Mouse (Mus musculus) heart, adult 2 months (tissue): ENCODE measurements around the gene Gpc1. TPM values are rescaled to one million over a fixed set of nuclear protein-coding genes. Genes with fewer than 3 reads are reported as not detected.

Source experiments
- DNase-seq, 2 experiments: peaks; one replicate each; pipeline ENCODE4 v3.0.0; 2021
- H3K27ac ChIP-seq: fragments of 200-600 bp; 2 replicates; pipeline ENCODE4 v1.8.1; 2022
- H3K27me3 ChIP-seq: fragments of 200-500 bp; 2 replicates; pipeline ENCODE4 v1.6.1; 2012; ENCODE audit warnings: mild to moderate bottlenecking, low read length, inconsistent platforms, mixed read lengths; ENCODE audit not compliant: control insufficient read depth, insufficient read depth
- H3K36me3 ChIP-seq: fragments of 200-500 bp; 2 replicates; pipeline ENCODE4 v1.6.1; 2012; ENCODE audit warnings: low read length, inconsistent platforms; ENCODE audit not compliant: control insufficient read depth, insufficient read depth
- H3K4me1 ChIP-seq: fragments of 200-500 bp; 2 replicates; pipeline ENCODE4 v1.6.1; 2011; ENCODE audit warnings: low read length; ENCODE audit not compliant: control insufficient read depth, insufficient read depth
- H3K4me3 ChIP-seq: fragments of 200-600 bp; 2 replicates; pipeline ENCODE4 v1.8.1; 2022
- H3K79me2 ChIP-seq: fragments of 200-500 bp; replicated peaks from 2 replicates; pipeline ENCODE4 v1.6.1; 2012; ENCODE audit warnings: mild to moderate bottlenecking, inconsistent platforms, low read length, moderate library complexity, mixed read lengths; ENCODE audit not compliant: control insufficient read depth, insufficient read depth
- H3K9ac ChIP-seq: fragments of 200-500 bp; 2 replicates; pipeline ENCODE4 v1.6.1; 2012; ENCODE audit warnings: low read depth, mild to moderate bottlenecking, control low read depth, inconsistent platforms, low read length, mixed read lengths
- CTCF ChIP-seq: fragments of 200-600 bp; IDR thresholded peaks from 2 replicates; pipeline ENCODE4 v1.8.1; 2022; ENCODE audit warnings: antibody characterized with exemption, mild to moderate bottlenecking, moderate library complexity
- EP300 ChIP-seq: fragments of 200-500 bp; IDR thresholded peaks from 2 replicates; pipeline ENCODE4 v1.6.1; 2011; ENCODE audit warnings: low read depth, low read length, control low read depth; ENCODE audit not compliant: insufficient read depth
- POLR2A ChIP-seq: fragments of 200-500 bp; IDR thresholded peaks from 2 replicates; pipeline ENCODE4 v1.6.1; 2011; ENCODE audit warnings: mild to moderate bottlenecking, low read depth, low read length, control low read depth; ENCODE audit not compliant: insufficient read depth
- WGBS: fragments of 180-500 bp; shearing (Covaris S2); methylation state at CpG from one replicate; pipeline ENCODE4 v1.1.7; 2018; 5-methylcytosine and 5-hydroxymethylcytosine counted together
- intact Hi-C: fragments of 180-260 bp; cut with DNase I; formaldehyde crosslinking; loops from one replicate; pipeline ENCODE4 v1.15.1; 2025
- polyA plus RNA-seq: library from polyadenylated mRNA; depleted of rRNA; stranded (reverse); fragments of >200 nt; gene quantifications from 2 replicates; pipeline ENCODE4 v1.2.3, GENCODE M21; 2012
- total RNA-seq, 2 experiments: library from RNA; stranded (reverse); gene quantifications; 2 replicates each; pipeline ENCODE4 v1.2.3; 2021

Gene Gpc1
- total and polyA plus RNA-seq, 3 experiments, result 249 to 505 (median 428) TPM

GRCm38 (mm10) chr1:92815100-92815499 is 16.3 kb upstream of the Gpc1 start:
- TF ChIP-seq POLR2A, result no peak
- no peak for TF ChIP-seq CTCF
- TF ChIP-seq EP300, result no peak
- Histone ChIP-seq H3K27me3 (no peaks in the 10 kb centered on the region), H3K4me3 (no peak overlapping the region), H3K4me1 (no peaks in the 10 kb centered on the region), H3K27ac (no peak overlapping the region), H3K79me2 (no peaks in the 10 kb centered on the region), H3K36me3 (no peaks in the 10 kb centered on the region), H3K9ac (no peak overlapping the region)
- intact Hi-C loops, result no loop called here
- no peak for DNase-seq
- WGBS, result 88% methylated on average over 9 of the region's 9 CpGs

- intact Hi-C loops, result no loop called here
- H3K27me3 ChIP-seq, result no peaks in the 10 kb centered on the region
- no peak overlapping the region for H3K4me3 ChIP-seq
- H3K4me1 ChIP-seq, result no peaks in the 10 kb centered on the region
- no peak for TF ChIP-seq CTCF
- no peak for TF ChIP-seq EP300
- no peak for TF ChIP-seq POLR2A
- H3K79me2 ChIP-seq, result no peaks in the 10 kb centered on the region
- 65% methylated on average over 5 of the region's 5 CpGs for WGBS
- no peaks in the 10 kb centered on the region for H3K36me3 ChIP-seq
- no peak for DNase-seq
- H3K9ac ChIP-seq, result no peak overlapping the region
- H3K27ac ChIP-seq, result no peak overlapping the region
Measured at GRCm38 (mm10) chr1:92815756-92816294, 15.6 kb upstream of the Gpc1 start.

- 12% methylated on average over 13 of the region's 13 CpGs for WGBS
Measured at GRCm38 (mm10) chr1:92830626-92831187, 738 bp upstream of the Gpc1 start.

GRCm38 (mm10) chr1:92832011-92833010 is 866 bp downstream of the Gpc1 start:
- peak overlapping the region; percentile 94 for H3K27ac ChIP-seq
- TF ChIP-seq CTCF (peak; percentile 35), EP300 (no peak), POLR2A (no peak)
- H3K36me3 ChIP-seq, result no peaks in the 10 kb centered on the region
- WGBS, result 2% methylated on average over 62 of the region's 62 CpGs
- DNase-seq, result peak; percentile 49 to 57
- H3K79me2 ChIP-seq, result no peaks in the 10 kb centered on the region
- peak overlapping the region; percentile 62 for H3K4me3 ChIP-seq
- peak overlapping the region; percentile 83 for H3K9ac ChIP-seq
- intact Hi-C loops, result loop anchor here (1.0 to 2.0 kb wide), 2 partner anchors 46 to 60 kb away; no protein-coding TSS in a partner anchor
- H3K4me1 ChIP-seq, result no peaks in the 10 kb centered on the region
- no peaks in the 10 kb centered on the region; the same call in 1 of the 2 replicates for H3K27me3 ChIP-seq

More at GRCm38 (mm10) chr1:92830626-92831187, 738 bp upstream of the Gpc1 start:
- Histone ChIP-seq H3K79me2 (no peaks in the 10 kb centered on the region), H3K4me3 (peak overlapping the region; percentile 46; the same call in 1 of the 2 replicates), H3K27me3 (no peaks in the 10 kb centered on the region; the same call in 1 of the 2 replicates), H3K36me3 (no peaks in the 10 kb centered on the region), H3K27ac (no peak overlapping the region; the same call in 1 of the 2 replicates), H3K9ac (no peak overlapping the region), H3K4me1 (no peaks in the 10 kb centered on the region)
- DNase-seq, result no peak
- intact Hi-C loops, result loop anchor here (1.0 kb wide), 1 partner anchor 109 kb away; no protein-coding TSS in a partner anchor
- TF ChIP-seq POLR2A (no peak), EP300 (no peak), CTCF (no peak)

GRCm38 (mm10) chr1:92833987-92834706 is 2.7 kb downstream of the Gpc1 start:
- peak overlapping the region; percentile 62 for H3K4me3 ChIP-seq
- TF ChIP-seq EP300 (0 out of 2 replicates have a peak, but pooled peaks have one; percentile 45), POLR2A (no peak), CTCF (peak; percentile 92)
- no peaks in the 10 kb centered on the region for H3K36me3 ChIP-seq
- no peaks in the 10 kb centered on the region; the same call in 1 of the 2 replicates for H3K27me3 ChIP-seq
- intact Hi-C loops, result loop anchor here (1.0 to 2.0 kb wide), 4 partner anchors 47 to 185 kb away; partner anchors contain the start of gene Otos
- peak overlapping the region; percentile 94 for H3K27ac ChIP-seq
- peaks cover 4% of the 10 kb centered on the region; the same call in 1 of the 2 replicates for H3K4me1 ChIP-seq
- H3K79me2 ChIP-seq, result no peaks in the 10 kb centered on the region
- H3K9ac ChIP-seq, result no peak overlapping the region
- 43% methylated on average over 7 of the region's 7 CpGs for WGBS
- DNase-seq, result peak; percentile 77 to 81
